Mouse (Mus musculus) intestine, postnatal 0 days (tissue): ENCODE measurements at regions not wholly inside any gene's neighbourhood (a gene's known extent, or its start where the extent isn't known, plus 50 kb on each side); places are given as distances from the start of the nearest gene placed in this dataset.

ENCODE experiments used
- ATAC-seq: fragments of 200-750 bp; cut with Nextera tagmentation; 2 replicates; pipeline ENCODE4 v1.8.0; 2017; ENCODE audit warnings: mild to moderate bottlenecking, moderate TSS enrichment, moderate library complexity
- H3K27ac ChIP-seq: fragments of 300-500 bp; sonication (generic); 2 replicates; pipeline ENCODE4 v1.5.1; 2014; ENCODE audit warnings: mild to moderate bottlenecking, low read depth, low read length, moderate library complexity
- H3K27me3 ChIP-seq: fragments of 300-500 bp; sonication (generic); replicated peaks from 2 replicates; pipeline ENCODE4 v1.6.1; 2014; ENCODE audit warnings: low read length, mixed read lengths; ENCODE audit not compliant: control insufficient read depth, insufficient read depth
- H3K36me3 ChIP-seq: fragments of 300-500 bp; sonication (generic); 2 replicates; pipeline ENCODE4 v1.6.1; 2014; ENCODE audit warnings: mild to moderate bottlenecking, moderate library complexity; ENCODE audit not compliant: control insufficient read depth, insufficient read depth
- H3K4me1 ChIP-seq: fragments of 300-500 bp; sonication (generic); replicated peaks from 2 replicates; pipeline ENCODE4 v1.6.1; 2014; ENCODE audit warnings: antibody characterized with exemption, low read length, mixed read lengths; ENCODE audit not compliant: control insufficient read depth, insufficient read depth
- H3K4me2 ChIP-seq: fragments of 300-500 bp; sonication (generic); replicated peaks from 2 replicates; pipeline ENCODE4 v1.6.1; 2014; ENCODE audit warnings: low read depth, mild to moderate bottlenecking, moderate library complexity
- H3K4me3 ChIP-seq: fragments of 300-500 bp; sonication (generic); 2 replicates; pipeline ENCODE4 v1.5.1; 2014; ENCODE audit warnings: low read depth, low read length
- H3K9ac ChIP-seq: fragments of 300-500 bp; sonication (generic); 2 replicates; pipeline ENCODE4 v1.6.1; 2014; ENCODE audit warnings: mild to moderate bottlenecking, low read depth, low read length
- H3K9me3 ChIP-seq: fragments of 300-500 bp; sonication (generic); 2 replicates; pipeline ENCODE4 v1.6.1; 2016; ENCODE audit warnings: mixed run types; ENCODE audit not compliant: control insufficient read depth
- CTCF ChIP-seq: sonication (generic); IDR thresholded peaks from 2 replicates; pipeline ENCODE4 v1.5.1; 2016; ENCODE audit warnings: low read depth, mild to moderate bottlenecking, control low read depth, antibody characterized with exemption, moderate library complexity
- WGBS: fragments of 180-500 bp; shearing (Covaris S2); extraction: QIAGEN DNeasy Blood & Tissue Kit; methylation state at CpG from one replicate; pipeline ENCODE4 v1.1.7; 2014; 5-methylcytosine and 5-hydroxymethylcytosine counted together

- H3K4me3 ChIP-seq, result no peak overlapping the region
- H3K27ac ChIP-seq, result no peak overlapping the region
- no peaks in the 10 kb centered on the region for H3K4me1 ChIP-seq
- no peak for TF ChIP-seq CTCF
- no peaks in the 10 kb centered on the region for H3K36me3 ChIP-seq
- no peak overlapping the region for H3K9ac ChIP-seq
- 75% methylated on average over 3 of the region's 3 CpGs for WGBS
- H3K9me3 ChIP-seq, result no peaks in the 10 kb centered on the region
- H3K27me3 ChIP-seq, result no peaks in the 10 kb centered on the region
- ATAC-seq, result no peak
- H3K4me2 ChIP-seq, result no peak overlapping the region
These were observed 248.0 kb upstream of the Zbtb20 start for GRCm38 (mm10) chr16:42627675-42628074.

GRCm38 (mm10) chr16:42615920-42616319, 259.8 kb upstream of the Zbtb20 start:
- no peak overlapping the region for H3K4me3 ChIP-seq
- H3K4me2 ChIP-seq, result no peak overlapping the region
- no peak for ATAC-seq
- 64% methylated on average over 3 of the region's 3 CpGs for WGBS
- no peaks in the 10 kb centered on the region for H3K36me3 ChIP-seq
- no peaks in the 10 kb centered on the region for H3K9me3 ChIP-seq
- no peak for TF ChIP-seq CTCF
- H3K27me3 ChIP-seq, result no peaks in the 10 kb centered on the region
- no peak overlapping the region for H3K9ac ChIP-seq
- H3K27ac ChIP-seq, result no peak overlapping the region
- no peaks in the 10 kb centered on the region for H3K4me1 ChIP-seq

- H3K36me3 ChIP-seq, result no peaks in the 10 kb centered on the region
- H3K4me3 ChIP-seq, result no peak overlapping the region
- TF ChIP-seq CTCF, result no peak
- WGBS, result 83% methylated on average over 2 of the region's 2 CpGs
- H3K4me1 ChIP-seq, result no peaks in the 10 kb centered on the region
- ATAC-seq, result no peak
- H3K4me2 ChIP-seq, result no peak overlapping the region
- no peak overlapping the region for H3K9ac ChIP-seq
- no peaks in the 10 kb centered on the region for H3K27me3 ChIP-seq
- no peak overlapping the region for H3K27ac ChIP-seq
- H3K9me3 ChIP-seq, result no peaks in the 10 kb centered on the region
These were observed 263.7 kb upstream of the Zbtb20 start for GRCm38 (mm10) chr16:42612011-42612410.

GRCm38 (mm10) chr16:42608336-42608735, 267.3 kb upstream of the Zbtb20 start:
- Histone ChIP-seq H3K4me1 (no peaks in the 10 kb centered on the region), H3K9me3 (no peaks in the 10 kb centered on the region), H3K4me2 (no peak overlapping the region), H3K27ac (no peak overlapping the region), H3K9ac (no peak overlapping the region), H3K4me3 (no peak overlapping the region), H3K27me3 (no peaks in the 10 kb centered on the region), H3K36me3 (no peaks in the 10 kb centered on the region)
- no peak for TF ChIP-seq CTCF
- WGBS, result 71% methylated on average over 5 of the region's 5 CpGs
- ATAC-seq, result no peak

- no peaks in the 10 kb centered on the region for H3K36me3 ChIP-seq
- WGBS, result 76% methylated on average over 3 of the region's 3 CpGs
- no peaks in the 10 kb centered on the region for H3K27me3 ChIP-seq
- no peak overlapping the region for H3K4me2 ChIP-seq
- H3K9me3 ChIP-seq, result no peaks in the 10 kb centered on the region
- no peaks in the 10 kb centered on the region for H3K4me1 ChIP-seq
- H3K4me3 ChIP-seq, result no peak overlapping the region
- H3K27ac ChIP-seq, result no peak overlapping the region
- no peak for ATAC-seq
- no peak overlapping the region for H3K9ac ChIP-seq
- no peak for TF ChIP-seq CTCF
These were observed 251.9 kb upstream of the Gap43 start for GRCm38 (mm10) chr16:42592321-42592720.

- Histone ChIP-seq H3K9ac (no peak overlapping the region), H3K27me3 (no peaks in the 10 kb centered on the region), H3K4me2 (no peak overlapping the region), H3K9me3 (no peaks in the 10 kb centered on the region), H3K4me3 (no peak overlapping the region), H3K36me3 (no peaks in the 10 kb centered on the region), H3K4me1 (no peaks in the 10 kb centered on the region), H3K27ac (no peak overlapping the region)
- ATAC-seq, result no peak
- no peak for TF ChIP-seq CTCF
- 81% methylated on average over 5 of the region's 5 CpGs for WGBS
These were observed 251.1 kb upstream of the Gap43 start for GRCm38 (mm10) chr16:42591530-42591929.

- H3K27ac ChIP-seq, result no peak overlapping the region
- H3K4me1 ChIP-seq, result no peaks in the 10 kb centered on the region
- no peak for ATAC-seq
- H3K36me3 ChIP-seq, result no peaks in the 10 kb centered on the region
- no peak overlapping the region for H3K4me3 ChIP-seq
- H3K9me3 ChIP-seq, result no peaks in the 10 kb centered on the region
- no peak overlapping the region for H3K4me2 ChIP-seq
- no peaks in the 10 kb centered on the region for H3K27me3 ChIP-seq
- no peak for TF ChIP-seq CTCF
- H3K9ac ChIP-seq, result no peak overlapping the region
These were observed 245.7 kb upstream of the Gap43 start for GRCm38 (mm10) chr16:42586196-42586595.
